Mouse (Mus musculus): ENCODE measurements around the gene Dnm3. TPM values are rescaled to one million over a fixed set of nuclear protein-coding genes. Genes with fewer than 3 reads are reported as not detected.

Gene Dnm3
- total RNA-seq, 2 experiments from 2014 or later: 7.5 to 10.3 TPM

- DNase-seq: no peak
Measured at GRCm38 (mm10) chr1:162327631-162328030, 150.2 kb downstream of the Dnm3 start.

- DNase-seq: no peak
Measured at GRCm38 (mm10) chr1:162324412-162324811, 153.4 kb downstream of the Dnm3 start.

GRCm38 (mm10) chr1:162323142-162323541, 154.7 kb downstream of the Dnm3 start:
- DNase-seq: no peak

GRCm38 (mm10) chr1:162313451-162314276, 164.2 kb downstream of the Dnm3 start:
- DNase-seq: peak; percentile 21

- DNase-seq: no peak
Measured at GRCm38 (mm10) chr1:162312621-162313020, 165.2 kb downstream of the Dnm3 start.

- DNase-seq: no peak
Measured at GRCm38 (mm10) chr1:162312152-162312551, 165.7 kb downstream of the Dnm3 start.

- DNase-seq: no peak
Measured at GRCm38 (mm10) chr1:162305247-162305646, 172.6 kb downstream of the Dnm3 start.

GRCm38 (mm10) chr1:162302480-162302879, 175.4 kb downstream of the Dnm3 start:
- no peak for DNase-seq

- DNase-seq: no peak
Measured at GRCm38 (mm10) chr1:162299558-162300319, 178.1 kb downstream of the Dnm3 start.

GRCm38 (mm10) chr1:162298527-162298926, 179.3 kb downstream of the Dnm3 start:
- no peak for DNase-seq

- no peak for DNase-seq
Measured at GRCm38 (mm10) chr1:162295443-162295842, 182.4 kb downstream of the Dnm3 start.

- DNase-seq: no peak
Measured at GRCm38 (mm10) chr1:162294572-162294910, 183.3 kb downstream of the Dnm3 start.

GRCm38 (mm10) chr1:162293732-162294571, 183.9 kb downstream of the Dnm3 start:
- DNase-seq: no peak

GRCm38 (mm10) chr1:162286910-162287309, 190.9 kb downstream of the Dnm3 start:
- DNase-seq: peak; percentile 20

- DNase-seq: no peak
Measured at GRCm38 (mm10) chr1:162281981-162282381, 195.9 kb downstream of the Dnm3 start.

- DNase-seq: no peak
Measured at GRCm38 (mm10) chr1:162280052-162280451, 197.8 kb downstream of the Dnm3 start.

- DNase-seq: peak; percentile 52
Measured at GRCm38 (mm10) chr1:162276011-162276410, 201.8 kb downstream of the Dnm3 start.

GRCm38 (mm10) chr1:162274674-162275248, 203.1 kb downstream of the Dnm3 start:
- no peak for DNase-seq

GRCm38 (mm10) chr1:162256912-162257607, 220.8 kb downstream of the Dnm3 start:
- DNase-seq: no peak

- no peak for DNase-seq
Measured at GRCm38 (mm10) chr1:162254944-162255343, 222.9 kb downstream of the Dnm3 start.

GRCm38 (mm10) chr1:162253971-162254641, 223.7 kb downstream of the Dnm3 start:
- DNase-seq: no peak
